Mouse (Mus musculus) hindbrain, embryonic 14.5 days (tissue): Measurements from ENCODE around the gene Lrch1. TPM values are rescaled to one million over a fixed set of nuclear protein-coding genes. Genes with fewer than 3 reads are reported as not detected.

Source experiments
- ATAC-seq: fragments of 200-750 bp; cut with Nextera tagmentation; 2 replicates; pipeline ENCODE4 v1.8.0; 2017; ENCODE audit warnings: moderate number of reproducible peaks, mild to moderate bottlenecking, moderate TSS enrichment, moderate library complexity; ENCODE audit not compliant: low FRiP score
- DNase-seq: peaks from one replicate; pipeline ENCODE4 v3.0.0-alpha.2; 2015; ENCODE audit warnings: low spot score
- H3K27ac ChIP-seq: fragments of 300-500 bp; sonication (generic); 2 replicates; pipeline ENCODE4 v1.5.1; 2014; ENCODE audit warnings: mild to moderate bottlenecking, moderate library complexity
- H3K27me3 ChIP-seq: fragments of 300-500 bp; sonication (generic); 2 replicates; pipeline ENCODE4 v1.6.1; 2014; ENCODE audit warnings: mild to moderate bottlenecking, low read length, mixed read lengths; ENCODE audit not compliant: control insufficient read depth, insufficient read depth
- H3K36me3 ChIP-seq: fragments of 300-500 bp; sonication (generic); replicated peaks from 2 replicates; pipeline ENCODE4 v1.6.1; 2014; ENCODE audit not compliant: control insufficient read depth, insufficient read depth
- H3K4me1 ChIP-seq: fragments of 300-500 bp; sonication (generic); replicated peaks from 2 replicates; pipeline ENCODE4 v1.6.1; 2014; ENCODE audit warnings: antibody characterized with exemption, low read length, mixed read lengths; ENCODE audit not compliant: control insufficient read depth, insufficient read depth
- H3K4me2 ChIP-seq: fragments of 300-500 bp; sonication (generic); replicated peaks from 2 replicates; pipeline ENCODE4 v1.6.1; 2014; ENCODE audit warnings: mild to moderate bottlenecking, moderate library complexity
- H3K4me3 ChIP-seq: fragments of 300-500 bp; sonication (generic); replicated peaks from 2 replicates; pipeline ENCODE4 v1.5.1; 2014; ENCODE audit warnings: mild to moderate bottlenecking, low read length
- H3K9ac ChIP-seq: fragments of 300-500 bp; sonication (generic); 2 replicates; pipeline ENCODE4 v1.6.1; 2014
- H3K9me3 ChIP-seq: fragments of 300-500 bp; sonication (generic); 2 replicates; pipeline ENCODE4 v1.6.1; 2016; ENCODE audit warnings: low read length; ENCODE audit not compliant: control insufficient read depth
- WGBS: fragments of 180-500 bp; shearing (Covaris S2); extraction: QIAGEN DNeasy Blood & Tissue Kit; methylation state at CpG from one replicate; pipeline ENCODE4 v1.1.7; 2014; 5-methylcytosine and 5-hydroxymethylcytosine counted together
- polyA plus RNA-seq: library from polyadenylated mRNA; unstranded; fragments of >200 nt; fragmentation: Nextera tagmentation; extraction: Ambion mirVana; gene quantifications from 2 replicates; pipeline ENCODE4 v1.2.1, GENCODE M21; 2014

The Lrch1 gene
- polyA plus RNA-seq, 1 experiment from 2014 or later = 22.0 TPM

GRCm38 (mm10) chr14:74983079-74983478 is 35.4 kb upstream of the Lrch1 start:
- Histone ChIP-seq H3K4me2 (no peak overlapping the region), H3K36me3 (no peaks in the 10 kb centered on the region), H3K27me3 (no peaks in the 10 kb centered on the region), H3K9me3 (no peaks in the 10 kb centered on the region), H3K4me1 (no peaks in the 10 kb centered on the region), H3K27ac (no peak overlapping the region), H3K9ac (no peak overlapping the region), H3K4me3 (no peak overlapping the region)
- ATAC-seq = no peak
- no peak for DNase-seq
- 90% methylated on average over 5 of the region's 5 CpGs for whole genome bisulfite sequencing

DNA sequence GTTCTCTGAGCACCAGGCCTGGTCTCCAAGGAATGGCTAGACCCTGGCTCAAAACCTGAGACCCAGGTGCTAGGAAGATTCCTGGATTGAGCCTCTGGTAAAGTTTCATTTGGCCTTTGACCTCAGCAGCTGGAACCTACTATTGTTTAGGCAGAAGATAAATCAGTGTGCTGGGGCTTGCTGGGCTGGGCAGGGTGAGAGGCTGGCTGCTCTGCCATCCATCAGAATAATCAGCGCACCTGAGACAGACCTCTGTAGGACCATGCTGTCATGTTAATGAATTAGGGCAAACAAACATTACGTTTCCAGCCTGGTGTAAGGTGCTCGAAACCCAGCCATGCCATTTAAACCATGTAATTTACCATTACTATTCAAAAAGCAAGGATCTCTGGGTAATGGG is 33.3 kb upstream of the Lrch1 start:
- 45% methylated on average over 3 of the region's 3 CpGs for WGBS
- no peak overlapping the region for H3K27ac ChIP-seq
- H3K9ac ChIP-seq = no peak overlapping the region
- no peak overlapping the region for H3K4me3 ChIP-seq
- H3K27me3 ChIP-seq = no peaks in the 10 kb centered on the region
- no peak for ATAC-seq
- no peak for DNase-seq
- H3K4me2 ChIP-seq = no peak overlapping the region
- no peaks in the 10 kb centered on the region for H3K9me3 ChIP-seq
- H3K4me1 ChIP-seq = no peaks in the 10 kb centered on the region
- H3K36me3 ChIP-seq = no peaks in the 10 kb centered on the region

DNA sequence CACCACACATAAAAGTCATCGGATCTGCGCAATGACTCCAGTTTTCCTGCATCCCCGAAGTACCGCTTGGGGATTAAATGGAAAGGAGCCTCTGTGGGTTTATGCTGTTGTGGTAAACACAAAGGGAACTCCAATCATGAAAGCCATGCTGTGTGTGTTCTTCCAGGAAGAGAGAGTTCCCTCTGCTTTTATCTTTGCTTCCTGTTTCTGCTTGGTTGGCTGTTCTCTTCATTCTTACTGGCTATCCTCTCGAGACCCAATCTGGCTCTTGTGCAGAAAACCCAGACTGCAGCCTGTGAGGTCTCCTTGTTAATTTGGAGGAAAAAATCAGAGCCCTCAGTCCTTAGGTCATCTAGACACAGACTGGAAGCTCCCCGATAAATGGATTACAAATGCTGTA is 29.3 kb upstream of the Lrch1 start:
- ATAC-seq (no peak), DNase-seq (no peak)
- Histone ChIP-seq H3K4me2 (no peak overlapping the region), H3K27me3 (no peaks in the 10 kb centered on the region), H3K4me3 (no peak overlapping the region), H3K36me3 (no peaks in the 10 kb centered on the region), H3K9me3 (no peaks in the 10 kb centered on the region), H3K9ac (no peak overlapping the region), H3K27ac (no peak overlapping the region), H3K4me1 (no peaks in the 10 kb centered on the region)
- 78% methylated on average over 6 of the region's 6 CpGs for WGBS

DNA sequence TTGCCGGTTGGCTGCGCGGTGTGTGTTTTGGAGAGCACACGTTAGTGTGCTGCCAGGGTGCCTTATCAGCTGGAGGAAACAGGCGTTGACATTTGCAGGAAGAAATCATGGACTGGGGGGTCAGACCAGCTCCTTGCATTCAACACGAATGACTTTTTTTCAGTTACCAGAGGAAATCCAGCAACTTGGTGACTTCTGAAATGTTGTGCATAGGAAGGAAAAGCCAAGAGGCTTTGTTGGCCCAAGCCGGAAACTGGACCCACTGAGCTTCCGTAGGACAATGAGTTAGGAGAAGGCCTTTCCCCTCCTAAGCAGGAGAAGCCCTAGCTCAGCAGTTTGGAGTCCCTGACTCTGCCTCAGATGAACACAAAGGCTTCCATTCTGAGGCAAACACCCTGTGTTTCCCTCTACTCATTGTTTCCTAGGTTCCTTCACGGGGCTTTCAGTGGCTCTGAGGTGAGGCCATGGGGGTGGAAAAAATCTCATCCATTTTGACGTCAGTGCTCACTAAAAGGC is 26.5 kb upstream of the Lrch1 start:
- Histone ChIP-seq H3K27me3 (no peaks in the 10 kb centered on the region), H3K4me2 (no peak overlapping the region), H3K36me3 (no peaks in the 10 kb centered on the region), H3K4me1 (no peaks in the 10 kb centered on the region), H3K9ac (no peak overlapping the region), H3K9me3 (no peaks in the 10 kb centered on the region), H3K4me3 (no peak overlapping the region), H3K27ac (no peak overlapping the region)
- DNase-seq (no peak), ATAC-seq (no peak)
- 69% methylated on average over 10 of the region's 10 CpGs for WGBS

DNA sequence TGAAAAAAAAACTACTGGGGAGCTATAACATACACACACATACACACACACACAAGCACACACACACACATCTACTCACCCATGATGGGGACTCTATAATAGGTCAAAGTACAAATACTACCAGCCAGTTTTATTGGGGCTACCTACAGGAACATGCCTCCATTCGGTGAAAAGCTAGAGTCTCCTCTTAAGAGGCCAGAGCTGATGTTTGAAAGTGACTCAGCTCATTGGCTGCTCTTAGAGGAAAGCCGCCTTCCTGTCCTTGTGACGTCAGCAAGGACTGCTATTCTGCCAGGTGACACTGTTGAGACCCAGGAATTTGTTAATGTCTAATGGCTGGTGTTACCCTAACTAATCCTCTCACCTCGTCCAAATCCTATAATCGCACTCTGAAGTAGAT is 25.0 kb upstream of the Lrch1 start:
- no peaks in the 10 kb centered on the region for H3K27me3 ChIP-seq
- H3K9ac ChIP-seq = no peak overlapping the region
- H3K4me2 ChIP-seq = no peak overlapping the region
- H3K36me3 ChIP-seq = no peaks in the 10 kb centered on the region
- no peak overlapping the region for H3K27ac ChIP-seq
- DNase-seq (no peak), ATAC-seq (no peak)
- H3K4me3 ChIP-seq = no peak overlapping the region
- no peaks in the 10 kb centered on the region for H3K4me1 ChIP-seq
- WGBS = 88% methylated on average over 5 of the region's 5 CpGs
- H3K9me3 ChIP-seq = no peaks in the 10 kb centered on the region

GRCm38 (mm10) chr14:74972216-74972615 is 24.5 kb upstream of the Lrch1 start:
- H3K9ac ChIP-seq = no peak overlapping the region
- no peaks in the 10 kb centered on the region for H3K36me3 ChIP-seq
- H3K4me3 ChIP-seq = no peak overlapping the region
- DNase-seq (no peak), ATAC-seq (no peak)
- H3K27me3 ChIP-seq = no peaks in the 10 kb centered on the region
- no peaks in the 10 kb centered on the region for H3K9me3 ChIP-seq
- H3K4me2 ChIP-seq = no peak overlapping the region
- no peaks in the 10 kb centered on the region for H3K4me1 ChIP-seq
- no peak overlapping the region for H3K27ac ChIP-seq
- WGBS = 68% methylated on average over 3 of the region's 3 CpGs

DNA sequence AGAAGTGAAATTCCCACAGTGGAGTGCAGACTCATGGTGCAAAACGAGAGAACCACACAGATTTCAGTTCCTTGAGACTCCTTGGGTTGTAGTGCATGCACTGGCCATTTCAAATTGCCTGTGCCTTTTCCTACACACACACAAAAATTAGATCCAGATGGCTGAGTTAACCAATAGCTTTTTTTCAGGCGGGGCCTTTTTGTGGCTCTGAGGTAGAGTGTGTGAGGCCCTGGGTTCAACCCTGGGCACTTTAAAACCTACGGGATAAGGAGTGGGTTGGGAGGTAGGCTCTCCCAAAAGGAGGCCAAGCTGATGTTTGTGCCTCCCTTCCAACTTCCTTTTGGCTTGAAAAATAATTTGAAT is 15.7 kb upstream of the Lrch1 start:
- H3K4me2 ChIP-seq = no peak overlapping the region
- H3K9ac ChIP-seq = no peak overlapping the region
- no peaks in the 10 kb centered on the region for H3K27me3 ChIP-seq
- H3K4me1 ChIP-seq = no peaks in the 10 kb centered on the region
- no peak for DNase-seq
- 77% methylated on average over 3 of the region's 3 CpGs for WGBS
- no peak for ATAC-seq
- H3K9me3 ChIP-seq = no peaks in the 10 kb centered on the region
- H3K4me3 ChIP-seq = no peak overlapping the region
- no peaks in the 10 kb centered on the region for H3K36me3 ChIP-seq
- H3K27ac ChIP-seq = no peak overlapping the region

- H3K9me3 ChIP-seq = no peaks in the 10 kb centered on the region
- no peak overlapping the region for H3K27ac ChIP-seq
- no peaks in the 10 kb centered on the region for H3K4me1 ChIP-seq
- ATAC-seq (no peak), DNase-seq (no peak)
- H3K9ac ChIP-seq = no peak overlapping the region
- no peak overlapping the region for H3K4me3 ChIP-seq
- WGBS = 88% methylated on average over 8 of the region's 8 CpGs
- no peaks in the 10 kb centered on the region for H3K36me3 ChIP-seq
- H3K27me3 ChIP-seq = no peaks in the 10 kb centered on the region
- no peak overlapping the region for H3K4me2 ChIP-seq
Measured at GRCm38 (mm10) chr14:74962713-74963401, 15.2 kb upstream of the Lrch1 start.

GRCm38 (mm10) chr14:74960568-74960967 is 12.9 kb upstream of the Lrch1 start:
- DNase-seq (no peak), ATAC-seq (no peak)
- H3K27me3 ChIP-seq = no peaks in the 10 kb centered on the region
- H3K4me2 ChIP-seq = no peak overlapping the region
- H3K9me3 ChIP-seq = no peaks in the 10 kb centered on the region
- no peak overlapping the region for H3K9ac ChIP-seq
- H3K27ac ChIP-seq = no peak overlapping the region
- H3K4me1 ChIP-seq = no peaks in the 10 kb centered on the region
- WGBS = 85% methylated on average over 5 of the region's 5 CpGs
- no peaks in the 10 kb centered on the region for H3K36me3 ChIP-seq
- H3K4me3 ChIP-seq = no peak overlapping the region

DNA sequence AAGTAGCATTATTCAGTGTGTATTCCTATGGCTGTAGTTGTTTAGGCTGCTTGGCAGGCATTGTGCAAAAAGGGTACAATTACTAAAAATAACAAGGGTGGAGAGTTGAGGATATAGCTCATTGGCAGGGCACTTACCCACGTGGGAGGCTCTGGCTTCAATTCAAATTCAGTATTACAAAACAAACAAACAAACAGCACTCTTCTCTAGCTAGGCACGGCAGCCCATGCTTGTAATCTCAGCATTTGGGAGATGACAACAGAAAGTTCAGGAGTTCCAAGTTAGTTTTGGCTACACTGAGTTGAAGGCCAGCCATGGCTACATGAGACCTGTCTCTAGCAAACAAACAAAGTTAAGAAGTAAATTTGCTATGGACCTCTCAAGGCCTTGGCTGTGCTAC is 9.0 kb upstream of the Lrch1 start:
- H3K4me2 ChIP-seq = no peak overlapping the region
- WGBS = 55% methylated on average over 2 of the region's 2 CpGs
- H3K27me3 ChIP-seq = no peaks in the 10 kb centered on the region
- H3K36me3 ChIP-seq = no peaks in the 10 kb centered on the region
- H3K4me3 ChIP-seq = no peak overlapping the region
- no peak for ATAC-seq
- H3K27ac ChIP-seq = no peak overlapping the region
- no peak for DNase-seq
- H3K9ac ChIP-seq = no peak overlapping the region
- H3K9me3 ChIP-seq = no peaks in the 10 kb centered on the region
- H3K4me1 ChIP-seq = no peaks in the 10 kb centered on the region
